Mouse (Mus musculus) embryonic fibroblast, embryonic 13.5 days (primary cell): Measurements from ENCODE around the gene Hcn4.

Experiments used
- CTCF ChIP-seq: IDR thresholded peaks from 2 replicates; pipeline ENCODE4 v1.5.1; 2011; ENCODE audit warnings: mild to moderate bottlenecking, control low read depth, low read length, moderate library complexity, borderline replicate concordance; ENCODE audit not compliant: insufficient read depth
- POLR2A ChIP-seq: IDR thresholded peaks from 2 replicates; pipeline ENCODE4 v1.6.1; 2011; ENCODE audit warnings: low read depth, mild to moderate bottlenecking, control low read depth, low read length, moderate library complexity

GRCm38 (mm10) chr9:58798155-58798554 is 25.1 kb upstream of the Hcn4 start:
- TF ChIP-seq POLR2A = no peak
- TF ChIP-seq CTCF = no peak
